Mouse (Mus musculus) C2C12 (cell line): ENCODE data around the gene Praf2. TPM values are rescaled to one million over a fixed set of nuclear protein-coding genes. Genes with fewer than 3 reads are reported as not detected.
A peak's percentile ranks its signal among the peaks of the same experiment; 100 is the strongest.

Experiments
- H3K27me3 ChIP-seq: one replicate; pipeline ENCODE4 v1.6.1; 2011; ENCODE audit not compliant: control insufficient read depth, insufficient read depth, insufficient read length
- H3K36me3 ChIP-seq: one replicate; pipeline ENCODE4 v1.6.1; 2011; ENCODE audit not compliant: control insufficient read depth, insufficient read depth
- H3K4me3 ChIP-seq: one replicate; pipeline ENCODE4 v1.5.1; 2011; ENCODE audit warnings: mild to moderate bottlenecking, control low read depth; ENCODE audit not compliant: poor library complexity, insufficient read depth, severe bottlenecking
- H3K79me2 ChIP-seq: one replicate; pipeline ENCODE4 v1.6.1; 2011; ENCODE audit not compliant: control insufficient read depth, insufficient read depth
- H3K79me3 ChIP-seq: one replicate; pipeline ENCODE4 v1.6.1; 2011; ENCODE audit warnings: low read depth, control low read depth
- H3ac ChIP-seq: one replicate; pipeline ENCODE3; 2011; ENCODE audit warnings: low read depth; ENCODE audit not compliant: control insufficient read depth, insufficient read length
- CEBPB ChIP-seq: IDR thresholded peaks from one replicate; pipeline ENCODE4 v1.6.1; 2011; ENCODE audit warnings: low read depth, mild to moderate bottlenecking, control low read depth, moderate library complexity
- CTCF ChIP-seq: IDR thresholded peaks from one replicate; pipeline ENCODE4 v1.5.1; 2011; ENCODE audit not compliant: control insufficient read depth, insufficient read depth, insufficient read length
- FOSL1 ChIP-seq: IDR thresholded peaks from one replicate; pipeline ENCODE4 v1.8.0; 2011; ENCODE audit warnings: mild to moderate bottlenecking, low read length; ENCODE audit not compliant: poor library complexity, insufficient read depth, severe bottlenecking
- MAX ChIP-seq: IDR thresholded peaks from one replicate; pipeline ENCODE4 v1.6.1; 2011; ENCODE audit warnings: mild to moderate bottlenecking, control low read depth
- MYOD1 ChIP-seq: IDR thresholded peaks from one replicate; pipeline ENCODE4 v1.6.1; 2011; ENCODE audit warnings: low read depth; ENCODE audit not compliant: control insufficient read depth, insufficient read length
- MYOG ChIP-seq: IDR thresholded peaks from one replicate; pipeline ENCODE4 v1.6.1; 2011; ENCODE audit not compliant: control insufficient read depth, insufficient read length; ENCODE audit errors: extremely low read depth
- USF1 ChIP-seq: IDR thresholded peaks from one replicate; pipeline ENCODE4 v1.6.1; 2011; ENCODE audit warnings: low read depth, mild to moderate bottlenecking, control low read depth, moderate library complexity
- polyA plus RNA-seq: library from polyadenylated mRNA; unstranded; fragments of >200 nt; fragmentation: generic; extraction: Trizol; gene quantifications from one replicate; pipeline ENCODE4 v1.2.1, GENCODE M21; 2012; ENCODE audit warnings: missing spikeins

Praf2 gene
- polyA plus RNA-seq, 1 experiment = 93.9 TPM

GRCm38 (mm10) chrX:7762921-7763197, 34.6 kb downstream of the Praf2 start:
- H3ac ChIP-seq = peak overlapping the region; percentile 97
- peak overlapping the region; percentile 66 for H3K4me3 ChIP-seq
- peaks cover 42% of the 10 kb centered on the region for H3K79me2 ChIP-seq
- peaks cover 21% of the 10 kb centered on the region for H3K79me3 ChIP-seq
- H3K36me3 ChIP-seq = peaks cover 17% of the 10 kb centered on the region
- TF ChIP-seq MYOD1 (no peak), MYOG (no peak), FOSL1 (no peak), USF1 (no peak), CTCF (no peak), MAX (no peak), CEBPB (no peak)
- H3K27me3 ChIP-seq = no peaks in the 10 kb centered on the region

- H3K79me3 ChIP-seq = peaks cover 21% of the 10 kb centered on the region
- no peaks in the 10 kb centered on the region for H3K27me3 ChIP-seq
- H3K36me3 ChIP-seq = peaks cover 25% of the 10 kb centered on the region
- peak; percentile 44 for TF ChIP-seq CEBPB
- TF ChIP-seq MAX = no peak
- peaks cover 42% of the 10 kb centered on the region for H3K79me2 ChIP-seq
- peak overlapping the region; percentile 97 for H3ac ChIP-seq
- peak overlapping the region; percentile 66 for H3K4me3 ChIP-seq
Measured at GRCm38 (mm10) chrX:7763631-7764393, 35.6 kb downstream of the Praf2 start.

GRCm38 (mm10) chrX:7764657-7765280, 36.5 kb downstream of the Praf2 start:
- H3K4me3 ChIP-seq = peak overlapping the region; percentile 66
- no peaks in the 10 kb centered on the region for H3K27me3 ChIP-seq
- peaks cover 42% of the 10 kb centered on the region for H3K79me2 ChIP-seq
- peaks cover 33% of the 10 kb centered on the region for H3K36me3 ChIP-seq
- H3ac ChIP-seq = peak overlapping the region; percentile 3
- H3K79me3 ChIP-seq = peaks cover 21% of the 10 kb centered on the region
- TF ChIP-seq CEBPB (no peak), MYOD1 (no peak), MAX (no peak)

GRCm38 (mm10) chrX:7765281-7765670, 37.0 kb downstream of the Praf2 start:
- Histone ChIP-seq H3K36me3 (peaks cover 33% of the 10 kb centered on the region), H3K4me3 (peak overlapping the region; percentile 21), H3ac (no peak overlapping the region), H3K79me3 (peaks cover 21% of the 10 kb centered on the region), H3K27me3 (no peaks in the 10 kb centered on the region), H3K79me2 (peaks cover 42% of the 10 kb centered on the region)
- TF ChIP-seq CTCF (no peak), MAX (no peak), MYOG (no peak), USF1 (no peak), MYOD1 (no peak), CEBPB (no peak), FOSL1 (no peak)

- peaks cover 21% of the 10 kb centered on the region for H3K79me3 ChIP-seq
- TF ChIP-seq MYOD1 = no peak
- peak; percentile 72 for TF ChIP-seq CEBPB
Measured at GRCm38 (mm10) chrX:7765764-7766163, 37.5 kb downstream of the Praf2 start.

GRCm38 (mm10) chrX:7769302-7770017, 41.2 kb downstream of the Praf2 start:
- TF ChIP-seq FOSL1 = no peak
- TF ChIP-seq MYOD1 = no peak
- TF ChIP-seq MYOG = no peak
- no peak for TF ChIP-seq MAX
- TF ChIP-seq CEBPB = no peak
- TF ChIP-seq USF1 = no peak
- no peak for TF ChIP-seq CTCF
- Histone ChIP-seq H3K79me2 (peaks cover 26% of the 10 kb centered on the region), H3K27me3 (no peaks in the 10 kb centered on the region), H3K36me3 (peaks cover 47% of the 10 kb centered on the region), H3K79me3 (peaks cover 11% of the 10 kb centered on the region), H3K4me3 (no peak overlapping the region), H3ac (no peak overlapping the region)

More at GRCm38 (mm10) chrX:7765764-7766163, 37.5 kb downstream of the Praf2 start:
- no peaks in the 10 kb centered on the region for H3K27me3 ChIP-seq
- H3K4me3 ChIP-seq = peak overlapping the region; percentile 21
- H3K79me2 ChIP-seq = peaks cover 42% of the 10 kb centered on the region
- no peak overlapping the region for H3ac ChIP-seq
- peaks cover 33% of the 10 kb centered on the region for H3K36me3 ChIP-seq
